In genomic region chr1:180503484-180503883, GRCm38 (mm10) we compare ENCODE assay signal across 20 mouse cellular contexts. TPM values are rescaled to one million over a fixed set of nuclear protein-coding genes. Genes with fewer than 3 reads are reported as not detected.
"Had no signal": no experiment of that assay in that cellular context is flagged by ENCODE, and none has a peak within 500 bp of the region (broad histone marks: within the 10 kb centered on the region; RNA-seq: fewer than 3 reads in every experiment).

No protein-coding gene starts in this region.

- H3K27ac ChIP-seq: midbrain, embryonic 10.5 days; midbrain, embryonic 12.5 days; midbrain, embryonic 15.5 days; neural tube, embryonic 13.5 days; neural tube, embryonic 15.5 days had no signal

- H3K4me1 ChIP-seq: midbrain, embryonic 12.5 days; midbrain, embryonic 15.5 days; neural tube, embryonic 13.5 days; neural tube, embryonic 15.5 days had no signal

- H3K9ac ChIP-seq: lung, embryonic 14.5 days; midbrain, embryonic 12.5 days; midbrain, embryonic 15.5 days; neural tube, embryonic 13.5 days; neural tube, embryonic 15.5 days had no signal

- H3K27me3 ChIP-seq: midbrain, embryonic 12.5 days; midbrain, embryonic 15.5 days; neural tube, embryonic 13.5 days; neural tube, embryonic 15.5 days had no signal

- H3K4me3 ChIP-seq: midbrain, embryonic 10.5 days; midbrain, embryonic 12.5 days; midbrain, embryonic 15.5 days; myocyte; neural tube, embryonic 13.5 days; neural tube, embryonic 15.5 days had no signal

- H3K9me3 ChIP-seq: midbrain, embryonic 10.5 days; midbrain, embryonic 12.5 days; midbrain, embryonic 15.5 days; neural tube, embryonic 13.5 days; neural tube, embryonic 15.5 days had no signal

- DNase-seq: lung, adult 18-20 months; lung, embryonic 14.5 days; lung, postnatal 10 days; lung, postnatal 4 days; right cerebral cortex, adult 18-20 months; right cerebral cortex, postnatal 25 days; right cerebral cortex, postnatal 4 days; spleen, adult 18-20 months; thymus, adult 18-20 months; thymus, postnatal 14 days; thymus, postnatal 36 days had no signal

- H3K4me2 ChIP-seq: lung, embryonic 14.5 days; midbrain, embryonic 12.5 days; midbrain, embryonic 15.5 days; neural tube, embryonic 13.5 days; neural tube, embryonic 15.5 days had no signal

- ATAC-seq: midbrain, embryonic 15.5 days had no signal

- H3K36me3 ChIP-seq: midbrain, embryonic 10.5 days; midbrain, embryonic 12.5 days; midbrain, embryonic 15.5 days; neural tube, embryonic 13.5 days; neural tube, embryonic 15.5 days had no signal

RNA-seq across cellular contexts. Expression of gene Stum, which starts 20.2 kb away (rescaled TPM):
- total RNA-seq: megakaryocyte, adult 5-6 weeks; megakaryocyte-erythroid progenitor cell, adult 5-6 weeks had no signal
- polyA plus RNA-seq: liver, embryonic 16.5 days; lung, embryonic 14.5 days had no signal
